Mouse (Mus musculus) liver, postnatal 0 days (tissue): ENCODE measurements at regions not wholly inside any gene's neighbourhood (a gene's known extent, or its start where the extent isn't known, plus 50 kb on each side); places are given as distances from the start of the nearest gene placed in this dataset.

ENCODE experiments used
- ATAC-seq: fragments of 200-750 bp; cut with Nextera tagmentation; 2 replicates; pipeline ENCODE4 v1.8.0; 2017; ENCODE audit warnings: mild to moderate bottlenecking, moderate library complexity
- DNase-seq: peaks from one replicate; pipeline ENCODE4 v3.0.0-alpha.2; 2016
- H3K27ac ChIP-seq: fragments of 300-500 bp; sonication (generic); 2 replicates; pipeline ENCODE4 v1.5.1; 2014; ENCODE audit warnings: antibody characterized with exemption, moderate library complexity, mild to moderate bottlenecking, low read depth
- H3K27me3 ChIP-seq: fragments of 300-500 bp; sonication (generic); 2 replicates; pipeline ENCODE4 v1.6.1; 2014; ENCODE audit warnings: low read length, control low read depth, mixed read lengths; ENCODE audit not compliant: insufficient read depth
- H3K36me3 ChIP-seq: fragments of 300-500 bp; sonication (generic); replicated peaks from 2 replicates; pipeline ENCODE4 v1.6.1; 2014; ENCODE audit warnings: mild to moderate bottlenecking, control low read depth, low read length, moderate library complexity, mixed read lengths; ENCODE audit not compliant: insufficient read depth
- H3K4me1 ChIP-seq: fragments of 300-500 bp; sonication (generic); 2 replicates; pipeline ENCODE4 v1.6.1; 2014; ENCODE audit warnings: antibody characterized with exemption, mild to moderate bottlenecking, control low read depth; ENCODE audit not compliant: insufficient read depth
- H3K4me2 ChIP-seq: fragments of 300-500 bp; sonication (generic); 2 replicates; pipeline ENCODE4 v1.6.1; 2014; ENCODE audit warnings: low read depth, mild to moderate bottlenecking, low read length, moderate library complexity, mixed read lengths
- H3K4me3 ChIP-seq: fragments of 300-500 bp; sonication (generic); 2 replicates; pipeline ENCODE4 v1.5.1; 2014; ENCODE audit warnings: low read depth, low read length
- H3K9ac ChIP-seq: fragments of 300-500 bp; sonication (generic); replicated peaks from 2 replicates; pipeline ENCODE4 v1.6.1; 2014; ENCODE audit warnings: mild to moderate bottlenecking, moderate library complexity
- H3K9me3 ChIP-seq: fragments of 300-500 bp; sonication (generic); 2 replicates; pipeline ENCODE4 v1.6.1; 2016; ENCODE audit warnings: mild to moderate bottlenecking, control low read depth, low read length, mixed read lengths
- CTCF ChIP-seq: sonication (generic); IDR thresholded peaks from 2 replicates; pipeline ENCODE4 v1.5.1; 2016; ENCODE audit warnings: antibody characterized with exemption, low read depth
- EP300 ChIP-seq: IDR thresholded peaks from 2 replicates; pipeline ENCODE4 v1.6.1; 2016; ENCODE audit warnings: antibody characterized with exemption, low read depth, mild to moderate bottlenecking
- WGBS: fragments of 180-500 bp; shearing (Covaris S2); extraction: QIAGEN DNeasy Blood & Tissue Kit; methylation state at CpG from one replicate; pipeline ENCODE4 v1.1.7; 2014; ENCODE audit not compliant: insufficient replicate concordance; 5-methylcytosine and 5-hydroxymethylcytosine counted together

DNA sequence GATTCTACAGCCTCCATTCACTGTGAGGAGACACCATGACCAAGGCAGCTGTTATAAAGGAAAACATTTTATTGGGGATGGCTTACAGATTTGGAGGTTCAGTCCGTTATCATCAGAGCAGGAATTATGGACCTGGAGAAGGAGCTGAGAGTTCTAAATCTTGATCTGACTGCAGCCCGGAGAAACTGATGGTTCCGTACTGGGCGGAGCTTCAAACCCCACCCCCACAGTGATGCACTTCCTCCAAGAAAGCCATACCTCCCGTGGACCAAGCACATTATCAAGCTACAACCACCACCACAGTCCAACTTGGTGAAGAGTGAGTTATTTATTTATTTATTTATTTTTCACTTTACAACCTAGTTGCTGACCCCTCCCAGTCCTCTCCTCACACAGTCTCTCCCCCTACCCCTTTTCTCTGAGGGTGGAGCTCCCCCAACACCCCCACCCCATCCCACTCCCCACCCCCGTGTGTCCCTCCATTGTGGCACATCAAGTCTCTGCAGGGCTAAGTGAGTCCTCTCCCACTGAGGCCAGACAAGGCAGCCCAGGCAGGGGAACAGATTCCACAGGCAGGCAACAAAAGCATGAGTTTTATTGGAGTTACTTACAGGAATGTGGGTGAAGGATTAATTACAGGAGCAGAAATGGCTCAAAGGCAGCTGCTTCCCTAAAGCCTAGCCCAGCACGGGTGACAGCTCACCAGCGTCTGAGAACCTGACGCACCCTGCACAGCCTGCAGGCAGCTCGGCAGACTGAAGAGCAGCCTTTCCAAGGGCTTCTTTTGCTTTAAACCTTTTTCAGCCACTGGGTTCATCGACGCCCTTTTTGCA lies 67.8 kb upstream of the Enpep start:
- Histone ChIP-seq H3K27me3 (no peaks in the 10 kb centered on the region), H3K9me3 (no peaks in the 10 kb centered on the region), H3K4me1 (no peaks in the 10 kb centered on the region), H3K27ac (no peak overlapping the region), H3K9ac (no peak overlapping the region), H3K4me3 (no peak overlapping the region), H3K36me3 (no peaks in the 10 kb centered on the region), H3K4me2 (no peak overlapping the region)
- no peak for ATAC-seq
- WGBS, result 80% methylated on average over 12 of the region's 12 CpGs
- DNase-seq, result no peak
- TF ChIP-seq CTCF, result no peak
- no peak for TF ChIP-seq EP300

DNA sequence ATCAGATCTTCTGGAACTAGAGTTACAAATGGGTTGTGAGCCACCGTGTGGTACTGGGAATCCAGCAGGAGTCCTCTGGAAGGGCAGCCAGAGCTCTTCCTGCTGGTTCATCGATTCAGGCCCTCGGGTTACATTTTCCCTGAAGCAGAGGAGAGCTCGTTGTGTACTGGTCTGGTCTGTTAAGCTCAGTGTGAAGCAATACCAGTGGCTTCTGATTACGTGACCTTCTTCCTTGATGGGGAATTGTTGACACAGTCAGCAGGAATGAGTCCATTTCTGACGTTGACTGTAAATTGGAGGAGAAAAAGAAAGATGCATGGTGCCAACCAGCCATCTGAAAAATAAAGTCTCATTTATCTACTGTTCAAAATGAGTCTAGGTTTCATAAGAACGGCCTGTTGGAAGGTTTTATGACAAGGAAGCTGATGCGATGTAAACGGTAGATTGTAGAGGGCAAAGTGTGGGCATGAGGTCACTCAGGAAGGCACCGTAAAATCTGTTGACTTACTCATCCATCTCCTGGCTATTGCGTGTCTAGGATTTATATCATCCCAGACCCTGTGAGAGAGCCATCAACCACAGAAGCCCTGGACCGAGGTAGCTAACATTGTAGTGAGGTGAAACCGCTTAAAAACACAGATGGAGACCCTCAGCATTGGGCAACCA lies 79.0 kb upstream of the Enpep start:
- 75% methylated on average over 13 of the region's 13 CpGs for WGBS
- H3K4me3 ChIP-seq, result no peak overlapping the region
- ATAC-seq, result no peak

DNA sequence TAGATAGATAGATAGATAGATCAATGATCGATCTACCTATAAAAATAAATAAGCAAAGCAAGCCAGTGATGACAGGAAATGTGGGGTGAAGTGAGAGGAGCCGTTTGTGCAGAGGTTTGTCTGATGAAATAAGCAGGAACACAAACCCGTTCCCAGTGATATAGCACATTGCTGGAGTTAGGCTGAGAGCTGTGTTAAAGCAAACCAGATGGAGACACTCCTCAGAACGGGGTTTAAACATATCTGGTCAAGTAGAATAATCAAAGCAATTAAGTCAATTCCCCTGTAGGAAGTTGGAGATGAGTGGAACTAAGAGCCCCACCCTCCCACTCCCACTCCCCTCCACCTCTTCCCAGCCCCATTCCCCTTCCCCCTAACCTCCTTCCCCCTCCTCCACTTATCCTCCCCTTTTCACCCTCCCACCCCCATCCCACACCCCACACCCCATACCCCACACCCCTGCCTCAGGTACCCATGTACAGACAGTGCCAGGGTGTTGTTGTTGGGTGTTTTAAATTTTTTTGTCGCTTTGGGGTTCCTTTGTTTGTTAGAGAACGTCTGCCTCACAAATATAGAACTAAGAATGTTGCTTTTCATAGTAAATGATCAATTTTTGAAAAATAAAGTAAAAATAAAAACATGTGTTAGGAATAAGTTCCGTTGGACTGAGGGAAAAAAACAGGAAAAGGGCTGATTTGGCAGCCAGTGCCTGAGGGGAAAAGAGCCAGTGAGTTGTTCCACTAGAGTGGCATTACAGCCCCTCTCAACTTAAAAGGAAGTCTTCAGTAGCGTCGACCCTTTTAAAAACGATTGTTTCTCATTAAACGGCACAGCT lies 79.8 kb upstream of the Enpep start:
- H3K9ac ChIP-seq, result no peak overlapping the region
- no peak for ATAC-seq
- 69% methylated on average over 11 of the region's 11 CpGs for WGBS

More for the DNA sequence above, 79.0 kb upstream of the Enpep start:
- Histone ChIP-seq H3K9ac (no peak overlapping the region), H3K9me3 (no peaks in the 10 kb centered on the region), H3K27me3 (no peaks in the 10 kb centered on the region), H3K36me3 (no peaks in the 10 kb centered on the region), H3K27ac (no peak overlapping the region), H3K4me2 (no peak overlapping the region), H3K4me1 (no peaks in the 10 kb centered on the region)
- TF ChIP-seq CTCF (no peak), EP300 (no peak)
- DNase-seq, result no peak

DNA sequence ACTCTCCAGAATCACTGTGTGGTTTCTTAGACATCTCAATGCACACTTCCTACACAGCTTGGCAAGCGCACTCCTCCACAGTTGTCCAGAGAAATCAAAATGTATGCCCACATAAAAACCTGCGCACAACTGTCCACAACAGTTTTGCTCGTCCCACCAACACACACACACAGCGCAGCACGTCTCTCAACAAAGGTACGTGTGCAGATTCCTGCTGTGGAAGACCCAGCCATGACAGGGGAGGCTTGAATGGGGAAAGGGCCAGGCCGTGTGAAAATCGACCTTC lies 80.4 kb upstream of the Enpep start:
- Histone ChIP-seq H3K4me3 (no peak overlapping the region), H3K27ac (no peak overlapping the region), H3K4me2 (no peak overlapping the region), H3K4me1 (no peaks in the 10 kb centered on the region), H3K9ac (no peak overlapping the region), H3K36me3 (no peaks in the 10 kb centered on the region), H3K27me3 (no peaks in the 10 kb centered on the region), H3K9me3 (no peaks in the 10 kb centered on the region)
- no peak for TF ChIP-seq EP300
- TF ChIP-seq CTCF, result no peak
- WGBS, result 82% methylated on average over 8 of the region's 8 CpGs
- no peak for ATAC-seq
- DNase-seq, result no peak

More for the DNA sequence above, 79.8 kb upstream of the Enpep start:
- no peaks in the 10 kb centered on the region for H3K36me3 ChIP-seq
- no peaks in the 10 kb centered on the region for H3K27me3 ChIP-seq
- H3K4me2 ChIP-seq, result no peak overlapping the region
- DNase-seq, result no peak
- H3K9me3 ChIP-seq, result no peaks in the 10 kb centered on the region
- no peak overlapping the region for H3K27ac ChIP-seq
- TF ChIP-seq CTCF (no peak), EP300 (no peak)
- no peak overlapping the region for H3K4me3 ChIP-seq
- no peaks in the 10 kb centered on the region for H3K4me1 ChIP-seq

DNA sequence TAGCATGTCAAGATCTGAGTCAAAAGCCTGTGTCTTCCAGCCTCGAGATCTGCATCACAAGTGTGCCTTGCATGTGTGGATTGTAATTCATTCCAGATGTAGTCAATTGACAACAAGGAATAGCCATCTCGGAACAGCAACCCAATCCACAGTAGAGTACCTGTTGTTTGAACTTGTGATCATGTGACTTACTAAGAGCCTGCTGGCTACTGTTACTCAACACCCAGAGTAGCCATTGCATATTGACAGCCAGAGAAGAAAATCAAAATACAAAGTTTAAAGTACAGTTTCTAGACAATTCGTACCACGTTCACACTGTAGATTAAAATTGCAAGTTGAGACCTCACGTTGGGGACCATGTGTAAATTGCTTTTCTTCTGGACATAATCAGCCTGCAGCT lies 83.1 kb upstream of the Enpep start:
- TF ChIP-seq EP300, result no peak
- TF ChIP-seq CTCF, result no peak
- no peak for DNase-seq

DNA sequence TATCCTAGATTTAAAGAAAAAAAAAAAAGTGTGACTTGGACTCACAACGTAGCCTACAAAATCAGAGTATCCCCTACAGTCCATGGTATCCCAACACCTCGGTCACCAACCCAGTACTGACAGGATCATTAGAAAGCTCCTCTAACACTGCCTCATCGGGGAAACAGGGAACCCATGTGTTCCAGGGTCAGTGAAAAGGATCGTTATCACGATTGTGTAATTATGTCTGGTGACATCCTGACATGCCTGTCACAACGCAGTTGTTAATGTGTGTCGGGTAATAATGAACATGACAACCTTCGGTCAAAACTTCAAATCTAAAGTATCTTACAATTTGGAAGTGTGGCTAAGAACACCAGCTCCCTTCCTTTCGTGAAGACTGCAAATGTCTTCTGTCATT lies 83.8 kb upstream of the Enpep start:
- H3K4me3 ChIP-seq, result no peak overlapping the region
- no peaks in the 10 kb centered on the region for H3K36me3 ChIP-seq
- no peak for TF ChIP-seq CTCF
- no peak for TF ChIP-seq EP300
- H3K9me3 ChIP-seq, result no peaks in the 10 kb centered on the region
- ATAC-seq (no peak), DNase-seq (no peak)
- WGBS, result 77% methylated on average over 9 of the region's 9 CpGs
- H3K9ac ChIP-seq, result no peak overlapping the region
- H3K4me1 ChIP-seq, result no peaks in the 10 kb centered on the region
- no peak overlapping the region for H3K27ac ChIP-seq
- H3K27me3 ChIP-seq, result no peaks in the 10 kb centered on the region
- no peak overlapping the region for H3K4me2 ChIP-seq

More for the DNA sequence above, 83.1 kb upstream of the Enpep start:
- no peak for ATAC-seq
- Histone ChIP-seq H3K4me1 (no peaks in the 10 kb centered on the region), H3K27ac (no peak overlapping the region), H3K9ac (no peak overlapping the region), H3K36me3 (no peaks in the 10 kb centered on the region), H3K9me3 (no peaks in the 10 kb centered on the region), H3K27me3 (no peaks in the 10 kb centered on the region), H3K4me3 (no peak overlapping the region), H3K4me2 (no peak overlapping the region)
- 68% methylated on average over 5 of the region's 5 CpGs for WGBS
